Mouse (Mus musculus): ENCODE measurements around the gene Tgoln1. TPM values are rescaled to one million over a fixed set of nuclear protein-coding genes. Genes with fewer than 3 reads are reported as not detected.

Tgoln1 gene
- polyA plus RNA-seq, 1 experiment from 2014 or later: 42.3 TPM

GRCm38 (mm10) chr6:72581625-72582382, 35.0 kb downstream of the Tgoln1 start:
- DNase-seq (ENCODE audit: low spot score): no peak
- 76% methylated on average over 11 of the region's 11 CpGs for WGBS

GRCm38 (mm10) chr6:72576041-72576440, 40.8 kb downstream of the Tgoln1 start:
- Histone ChIP-seq H3K4me2 (ENCODE audit: low read length) (no peak overlapping the region), H3K27ac (no peak overlapping the region), H3K4me1 (replicated peaks; ENCODE audit: insufficient read depth, low read length) (no peaks in the 10 kb centered on the region), H3K9ac (ENCODE audit: low read depth, low read length) (no peak overlapping the region), H3K4me3 (replicated peaks; ENCODE audit: low read depth, low read length) (no peak overlapping the region), H3K27me3 (ENCODE audit: insufficient read depth, low read length) (no peaks in the 10 kb centered on the region), H3K36me3 (ENCODE audit: insufficient read depth, low read length) (peaks cover 14% of the 10 kb centered on the region), H3K9me3 (replicated peaks; ENCODE audit: low read length) (no peaks in the 10 kb centered on the region)
- WGBS: 91% methylated on average over 3 of the region's 3 CpGs
- no peak for TF ChIP-seq CTCF (IDR thresholded peaks at IDR 0.05; ENCODE audit: low read depth)
- DNase-seq (ENCODE audit: low spot score): no peak
- ATAC-seq (replicated peaks; ENCODE audit: low FRiP score, low read depth): no peak

More at GRCm38 (mm10) chr6:72581625-72582382, 35.0 kb downstream of the Tgoln1 start:
- H3K9ac ChIP-seq (ENCODE audit: low read depth, low read length): no peak overlapping the region
- H3K4me1 ChIP-seq (replicated peaks; ENCODE audit: insufficient read depth, low read length): no peaks in the 10 kb centered on the region
- no peak overlapping the region for H3K4me3 ChIP-seq (replicated peaks; ENCODE audit: low read depth, low read length)
- H3K27me3 ChIP-seq (ENCODE audit: insufficient read depth, low read length): no peaks in the 10 kb centered on the region
- H3K4me2 ChIP-seq (ENCODE audit: low read length): no peak overlapping the region
- H3K9me3 ChIP-seq (replicated peaks; ENCODE audit: low read length): no peaks in the 10 kb centered on the region
- H3K36me3 ChIP-seq (ENCODE audit: insufficient read depth, low read length): peaks cover 10% of the 10 kb centered on the region; the same call in 1 of the 2 replicates
- no peak for TF ChIP-seq CTCF (IDR thresholded peaks at IDR 0.05; ENCODE audit: low read depth)
- no peak overlapping the region for H3K27ac ChIP-seq
- no peak for ATAC-seq (replicated peaks; ENCODE audit: low FRiP score, low read depth)

- H3K4me1 ChIP-seq (replicated peaks; ENCODE audit: insufficient read depth, low read length): no peaks in the 10 kb centered on the region
- H3K36me3 ChIP-seq (ENCODE audit: insufficient read depth, low read length): peaks cover 7% of the 10 kb centered on the region; the same call in 1 of the 2 replicates
- no peaks in the 10 kb centered on the region for H3K27me3 ChIP-seq (ENCODE audit: insufficient read depth, low read length)
- no peak overlapping the region for H3K4me2 ChIP-seq (ENCODE audit: low read length)
- no peak overlapping the region for H3K4me3 ChIP-seq (replicated peaks; ENCODE audit: low read depth, low read length)
- 45% methylated on average over 3 of the region's 3 CpGs for WGBS
- ATAC-seq (replicated peaks; ENCODE audit: low FRiP score, low read depth) (no peak), DNase-seq (ENCODE audit: low spot score) (no peak)
- H3K9ac ChIP-seq (ENCODE audit: low read depth, low read length): no peak overlapping the region
- TF ChIP-seq CTCF (IDR thresholded peaks at IDR 0.05; ENCODE audit: low read depth): no peak
- H3K9me3 ChIP-seq (replicated peaks; ENCODE audit: low read length): no peaks in the 10 kb centered on the region
- no peak overlapping the region for H3K27ac ChIP-seq
These were observed 45.0 kb downstream of the Tgoln1 start for GRCm38 (mm10) chr6:72571826-72572225.

GRCm38 (mm10) chr6:72570644-72571397, 46.0 kb downstream of the Tgoln1 start:
- no peaks in the 10 kb centered on the region for H3K27me3 ChIP-seq (ENCODE audit: insufficient read depth, low read length)
- ATAC-seq (replicated peaks; ENCODE audit: low FRiP score, low read depth) (no peak), DNase-seq (ENCODE audit: low spot score) (no peak)
- WGBS: 79% methylated on average over 10 of the region's 10 CpGs
- 0 out of 2 replicates have a peak, but pooled peaks cover 7% of the 10 kb centered on the region for H3K36me3 ChIP-seq (ENCODE audit: insufficient read depth, low read length)
- no peak overlapping the region for H3K4me2 ChIP-seq (ENCODE audit: low read length)
- no peaks in the 10 kb centered on the region for H3K4me1 ChIP-seq (replicated peaks; ENCODE audit: insufficient read depth, low read length)
- H3K27ac ChIP-seq: no peak overlapping the region
- H3K4me3 ChIP-seq (replicated peaks; ENCODE audit: low read depth, low read length): no peak overlapping the region
- no peak overlapping the region for H3K9ac ChIP-seq (ENCODE audit: low read depth, low read length)
- H3K9me3 ChIP-seq (replicated peaks; ENCODE audit: low read length): no peaks in the 10 kb centered on the region
- TF ChIP-seq CTCF (IDR thresholded peaks at IDR 0.05; ENCODE audit: low read depth): no peak

GRCm38 (mm10) chr6:72568736-72569135, 48.1 kb downstream of the Tgoln1 start:
- 86% methylated on average over 10 of the region's 10 CpGs for WGBS
- Histone ChIP-seq H3K36me3 (ENCODE audit: insufficient read depth, low read length) (no peaks in the 10 kb centered on the region), H3K4me2 (ENCODE audit: low read length) (no peak overlapping the region), H3K9ac (ENCODE audit: low read depth, low read length) (no peak overlapping the region), H3K4me3 (replicated peaks; ENCODE audit: low read depth, low read length) (no peak overlapping the region), H3K27ac (no peak overlapping the region), H3K9me3 (replicated peaks; ENCODE audit: low read length) (no peaks in the 10 kb centered on the region), H3K27me3 (ENCODE audit: insufficient read depth, low read length) (no peaks in the 10 kb centered on the region), H3K4me1 (replicated peaks; ENCODE audit: insufficient read depth, low read length) (0 out of 2 replicates have a peak, but pooled peaks cover 4% of the 10 kb centered on the region)
- ATAC-seq (replicated peaks; ENCODE audit: low FRiP score, low read depth): no peak
- no peak for DNase-seq (ENCODE audit: low spot score)
- no peak for TF ChIP-seq CTCF (IDR thresholded peaks at IDR 0.05; ENCODE audit: low read depth)

GRCm38 (mm10) chr6:72567508-72567907, 49.3 kb downstream of the Tgoln1 start:
- Histone ChIP-seq H3K4me2 (ENCODE audit: low read length) (no peak overlapping the region), H3K27ac (no peak overlapping the region), H3K4me3 (replicated peaks; ENCODE audit: low read depth, low read length) (no peak overlapping the region), H3K9me3 (replicated peaks; ENCODE audit: low read length) (no peaks in the 10 kb centered on the region), H3K4me1 (replicated peaks; ENCODE audit: insufficient read depth, low read length) (peaks cover 10% of the 10 kb centered on the region; the same call in 1 of the 2 replicates), H3K9ac (ENCODE audit: low read depth, low read length) (no peak overlapping the region), H3K27me3 (ENCODE audit: insufficient read depth, low read length) (no peaks in the 10 kb centered on the region), H3K36me3 (ENCODE audit: insufficient read depth, low read length) (no peaks in the 10 kb centered on the region)
- TF ChIP-seq CTCF (IDR thresholded peaks at IDR 0.05; ENCODE audit: low read depth): no peak
- no peak for ATAC-seq (replicated peaks; ENCODE audit: low FRiP score, low read depth)
- whole genome bisulfite sequencing: 81% methylated on average over 5 of the region's 5 CpGs
- DNase-seq (ENCODE audit: low spot score): no peak

Measured in kidney, postnatal 0 days (tissue).